Mouse (Mus musculus) embryonic fibroblast, embryonic 13.5 days (primary cell): Measurements from ENCODE around the gene Slc39a11. TPM values are rescaled to one million over a fixed set of nuclear protein-coding genes. Genes with fewer than 3 reads are reported as not detected.

Experiments used
- H3K27ac ChIP-seq: 2 replicates; pipeline ENCODE4 v1.5.1; 2012; ENCODE audit warnings: low read length, control low read depth, inconsistent platforms; ENCODE audit not compliant: insufficient read depth
- H3K4me1 ChIP-seq: 2 replicates; pipeline ENCODE4 v1.6.1; 2011; ENCODE audit warnings: low read length; ENCODE audit not compliant: control insufficient read depth, insufficient read depth
- H3K4me3 ChIP-seq: 2 replicates; pipeline ENCODE4 v1.5.1; 2011; ENCODE audit warnings: mild to moderate bottlenecking, control low read depth, low read length; ENCODE audit not compliant: insufficient read depth
- CTCF ChIP-seq: IDR thresholded peaks from 2 replicates; pipeline ENCODE4 v1.5.1; 2011; ENCODE audit warnings: mild to moderate bottlenecking, control low read depth, low read length, moderate library complexity, borderline replicate concordance; ENCODE audit not compliant: insufficient read depth
- POLR2A ChIP-seq: IDR thresholded peaks from 2 replicates; pipeline ENCODE4 v1.6.1; 2011; ENCODE audit warnings: low read depth, mild to moderate bottlenecking, control low read depth, low read length, moderate library complexity
- polyA plus RNA-seq: library from polyadenylated mRNA; stranded (reverse); fragments of >200 nt; gene quantifications from 2 replicates; pipeline ENCODE4 v1.2.4, GENCODE M21; 2011; ENCODE audit warnings: low read depth; ENCODE audit not compliant: missing spikeins, insufficient read length

The Slc39a11 gene
- polyA plus RNA-seq, 1 experiment = 21.4 TPM

DNA sequence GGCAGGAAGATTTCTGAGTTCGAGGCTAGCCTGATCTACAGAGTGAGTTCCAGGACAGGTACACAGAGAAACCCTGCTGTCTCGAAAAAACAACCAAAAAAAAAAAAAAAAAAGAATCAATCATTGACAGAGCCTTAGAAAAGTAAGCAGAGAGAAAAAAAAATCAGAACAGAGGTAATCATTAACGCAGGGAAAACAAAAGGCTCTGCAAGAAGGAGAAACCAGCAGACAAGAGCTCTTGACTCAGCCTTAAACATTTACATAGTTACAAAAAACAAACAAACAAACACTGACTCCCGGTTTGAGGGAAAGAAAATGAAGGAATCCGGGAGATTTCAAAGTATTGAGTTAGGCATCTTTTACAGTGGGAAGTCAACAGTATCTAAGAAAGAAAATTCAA is 40.3 kb downstream of the Slc39a11 start:
- Histone ChIP-seq H3K27ac (no peak overlapping the region), H3K4me1 (no peaks in the 10 kb centered on the region), H3K4me3 (no peak overlapping the region)
- no peak for TF ChIP-seq POLR2A
- no peak for TF ChIP-seq CTCF

DNA sequence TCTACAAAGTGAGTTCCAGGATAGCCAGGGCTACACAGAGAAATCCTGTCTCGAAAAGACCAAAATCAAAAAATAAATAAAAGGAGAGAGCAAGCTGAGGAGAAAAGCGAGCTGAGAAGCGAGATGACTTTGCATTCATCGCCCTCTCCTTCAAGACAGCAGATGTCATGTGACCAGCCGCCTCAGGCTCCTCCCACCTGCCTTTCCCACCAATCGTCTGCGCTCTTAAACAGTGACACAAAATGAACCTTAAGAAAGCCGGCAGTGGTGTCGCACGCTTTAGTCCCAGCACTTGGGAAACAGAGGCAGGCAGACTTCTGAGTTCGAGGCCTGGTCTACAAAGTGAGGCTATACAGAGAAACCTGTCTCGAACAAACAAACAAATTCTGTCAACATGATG is 42.3 kb downstream of the Slc39a11 start:
- Histone ChIP-seq H3K27ac (no peak overlapping the region), H3K4me1 (no peaks in the 10 kb centered on the region), H3K4me3 (no peak overlapping the region)
- TF ChIP-seq POLR2A = no peak
- no peak for TF ChIP-seq CTCF

DNA sequence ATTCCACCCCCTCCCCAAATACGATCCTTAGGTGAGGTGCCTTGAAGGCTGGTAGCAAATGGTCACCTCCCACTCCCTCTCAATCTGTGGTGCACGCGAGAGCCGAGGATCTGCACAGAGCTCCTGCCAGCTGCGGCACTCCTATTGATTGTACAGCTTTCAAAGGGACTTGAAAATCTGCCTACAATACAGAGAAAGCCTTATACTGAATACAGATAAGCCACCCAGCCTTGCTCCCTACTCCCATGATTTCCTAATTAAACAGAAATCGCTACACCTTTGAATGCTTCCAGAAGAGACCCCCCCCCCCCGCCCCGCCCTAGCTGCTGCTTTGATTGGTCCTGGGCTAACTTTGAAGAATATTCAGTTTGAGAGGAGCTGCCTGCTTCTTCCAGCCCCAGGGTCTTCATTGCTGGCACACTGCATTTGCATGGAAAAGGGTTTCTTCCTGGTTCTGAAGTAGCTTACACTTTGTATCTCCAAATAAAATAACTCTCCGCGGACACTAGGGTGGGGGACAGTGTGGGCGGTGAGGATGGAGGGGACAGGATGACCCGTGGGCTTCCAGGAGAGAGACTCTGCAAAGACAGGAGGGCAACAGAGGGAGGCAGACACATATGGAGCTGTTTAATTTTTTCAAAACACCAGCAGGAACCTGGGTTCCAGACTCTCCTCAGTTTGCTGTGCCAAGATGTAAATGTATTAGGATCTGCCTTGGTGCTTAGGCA is 48.1 kb downstream of the Slc39a11 start:
- TF ChIP-seq POLR2A (no peak), CTCF (no peak)
- no peak overlapping the region for H3K4me3 ChIP-seq

DNA sequence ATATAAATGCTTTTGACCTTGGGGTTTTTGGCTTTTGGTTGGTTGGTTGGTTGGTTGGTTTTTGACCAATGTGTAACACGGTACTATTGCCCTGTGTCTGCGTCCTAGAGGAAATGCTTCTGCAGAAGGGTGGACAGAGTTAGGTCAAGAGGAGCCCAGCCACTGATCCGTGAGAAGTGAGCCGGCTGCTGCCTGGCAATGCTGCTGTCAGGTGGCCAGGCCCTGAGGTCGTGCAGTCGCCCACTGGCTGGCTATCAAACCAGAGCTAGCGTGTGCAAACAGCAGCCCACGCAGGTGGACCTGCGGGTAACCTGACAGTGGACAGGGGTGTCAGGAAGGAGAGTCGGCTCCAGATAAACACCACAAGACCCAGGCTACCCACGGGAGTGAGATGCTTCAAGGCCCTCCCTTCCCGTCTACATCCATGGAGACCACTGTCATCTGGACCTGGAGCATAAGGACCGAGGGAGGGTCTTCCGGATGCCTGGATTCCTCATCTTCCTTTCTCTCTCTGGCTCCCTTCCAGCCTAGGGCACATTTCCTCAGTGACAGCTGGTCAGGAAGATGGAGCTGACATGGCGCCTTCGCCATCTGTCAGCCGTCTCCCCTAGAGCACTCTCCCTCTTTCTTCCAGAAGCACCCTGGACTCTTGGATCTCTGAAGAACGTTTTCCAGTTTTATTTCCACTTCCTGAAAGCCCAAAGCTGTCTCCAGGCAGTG is 49.2 kb downstream of the Slc39a11 start:
- no peak for TF ChIP-seq CTCF
- TF ChIP-seq POLR2A = no peak
- no peaks in the 10 kb centered on the region for H3K4me1 ChIP-seq
- H3K27ac ChIP-seq = no peak overlapping the region
- no peak overlapping the region for H3K4me3 ChIP-seq

More for the DNA sequence above, 48.1 kb downstream of the Slc39a11 start:
- Histone ChIP-seq H3K4me1 (no peaks in the 10 kb centered on the region), H3K27ac (no peak overlapping the region)

DNA sequence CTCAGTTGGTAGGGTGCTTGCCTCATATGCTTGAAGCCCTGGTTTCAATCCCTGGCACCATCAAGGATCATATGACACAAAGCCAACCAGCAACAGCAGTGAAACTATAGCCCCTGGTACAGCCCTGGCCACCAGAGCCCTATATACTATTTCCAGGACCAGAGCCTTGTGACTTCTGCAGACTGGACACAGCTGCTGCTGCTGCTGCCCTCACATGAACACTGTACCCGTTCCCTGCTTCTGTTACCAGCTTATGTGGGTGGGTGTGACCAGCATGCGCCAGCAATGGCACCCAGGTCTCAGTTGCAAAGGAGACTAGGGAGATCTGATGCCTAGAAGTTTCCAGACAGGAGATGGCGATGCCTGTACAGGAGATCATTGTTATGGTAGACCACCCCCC is 52.2 kb downstream of the Slc39a11 start:
- no peak overlapping the region for H3K27ac ChIP-seq
- TF ChIP-seq POLR2A (no peak), CTCF (no peak)
- H3K4me3 ChIP-seq = no peak overlapping the region
- no peaks in the 10 kb centered on the region for H3K4me1 ChIP-seq

DNA sequence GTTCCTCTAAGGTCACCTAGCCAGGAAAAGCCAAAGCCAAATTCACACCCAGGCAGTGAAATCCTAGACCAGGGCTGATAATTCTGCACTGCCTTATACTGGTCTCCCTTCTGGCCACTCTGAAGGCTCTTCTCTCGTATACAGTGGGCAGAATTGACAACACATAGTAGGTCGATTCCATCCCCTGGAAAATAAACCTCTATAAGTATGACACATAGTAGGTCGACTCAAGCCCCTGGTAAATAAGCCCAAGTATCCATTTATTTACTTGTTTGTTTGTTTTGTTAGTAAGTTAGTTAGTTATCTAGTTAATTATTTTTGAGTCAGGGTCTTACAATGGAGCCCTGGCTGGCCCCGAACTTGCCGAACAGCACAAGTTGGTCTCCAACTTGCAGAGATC is 54.7 kb downstream of the Slc39a11 start:
- Histone ChIP-seq H3K4me1 (no peaks in the 10 kb centered on the region), H3K27ac (no peak overlapping the region), H3K4me3 (no peak overlapping the region)
- no peak for TF ChIP-seq CTCF
- no peak for TF ChIP-seq POLR2A

DNA sequence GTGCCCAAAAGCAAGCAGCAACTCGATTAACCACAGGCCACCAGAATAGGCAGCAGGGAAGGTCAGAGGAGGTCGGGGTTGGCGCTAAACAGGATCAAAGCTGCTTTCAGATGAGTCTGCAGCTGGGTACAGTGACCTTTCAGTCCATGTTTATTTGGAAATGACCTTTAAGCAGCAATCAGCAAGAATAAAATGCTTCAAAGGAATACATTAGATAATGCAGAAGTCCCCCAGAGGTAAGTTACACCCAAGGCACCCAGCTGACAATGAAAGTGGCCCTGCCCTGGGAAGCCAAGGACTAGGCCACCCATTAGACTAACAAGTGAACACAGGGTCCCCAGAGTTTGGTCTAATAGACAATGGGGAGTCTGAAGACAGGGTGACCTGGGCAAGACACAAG is 60.9 kb downstream of the Slc39a11 start:
- no peak overlapping the region for H3K4me3 ChIP-seq
- no peak overlapping the region for H3K27ac ChIP-seq
- no peaks in the 10 kb centered on the region for H3K4me1 ChIP-seq
- TF ChIP-seq POLR2A = no peak
- TF ChIP-seq CTCF = no peak

DNA sequence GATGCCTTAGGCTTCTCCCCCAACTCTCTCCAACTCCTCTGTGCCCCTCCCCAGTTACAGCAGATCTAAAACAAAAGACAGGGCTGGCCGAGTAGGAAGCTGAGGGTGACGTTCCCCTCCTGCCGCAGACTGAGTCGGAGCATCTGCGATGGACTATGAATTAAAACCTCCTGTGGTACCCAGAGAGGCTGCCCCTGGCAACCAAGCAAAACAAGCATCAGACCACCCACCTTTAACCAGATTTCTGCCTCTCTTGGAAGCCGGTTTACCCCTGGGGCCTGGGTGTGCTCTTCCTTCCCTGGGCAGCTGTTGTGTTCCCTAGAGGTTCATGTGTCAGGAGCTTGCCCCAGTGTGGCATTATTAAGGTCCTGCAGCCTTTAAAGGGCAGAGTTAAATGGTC is 63.5 kb downstream of the Slc39a11 start:
- H3K27ac ChIP-seq = no peak overlapping the region
- H3K4me1 ChIP-seq = no peaks in the 10 kb centered on the region
- TF ChIP-seq POLR2A (no peak), CTCF (no peak)
- H3K4me3 ChIP-seq = no peak overlapping the region

DNA sequence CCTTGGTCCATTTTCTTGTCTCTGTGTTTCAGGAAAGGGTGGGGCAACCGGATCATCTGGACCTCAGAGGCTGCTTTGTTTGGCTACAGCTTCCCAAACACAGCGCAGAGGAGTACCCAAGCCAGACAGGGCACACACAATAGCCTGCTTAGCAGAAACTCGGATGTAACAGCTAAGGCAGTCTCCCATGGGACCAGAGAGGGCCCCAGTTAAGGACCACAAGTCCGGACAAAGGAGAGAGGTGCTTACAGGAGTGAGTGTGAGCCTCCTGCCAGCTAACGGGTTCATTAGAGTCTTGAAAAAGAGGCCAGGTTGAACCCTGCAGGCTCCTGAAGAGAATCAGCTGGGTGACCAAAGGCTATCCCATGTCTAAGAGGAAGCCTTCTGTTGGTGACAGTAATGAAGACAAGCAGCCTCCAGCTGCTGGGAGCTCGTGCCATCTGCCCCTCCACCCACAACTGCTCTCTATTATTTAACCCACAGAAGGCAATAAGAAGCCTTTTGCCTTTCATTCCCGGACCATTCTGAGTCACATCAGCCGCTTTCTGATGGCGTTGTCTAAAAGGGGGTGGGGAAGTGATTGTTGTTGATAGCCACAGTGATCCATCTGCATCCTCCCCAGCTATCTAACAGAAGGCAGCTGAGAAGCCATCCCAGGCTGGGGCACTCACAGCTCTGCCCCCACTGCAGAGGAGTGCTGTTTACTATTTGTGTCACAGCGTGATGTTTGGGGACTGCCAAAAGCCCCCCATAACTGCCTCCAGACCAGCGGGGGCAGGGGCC is 65.8 kb downstream of the Slc39a11 start:
- H3K4me1 ChIP-seq = no peaks in the 10 kb centered on the region
- no peak for TF ChIP-seq POLR2A
- TF ChIP-seq CTCF = no peak
- H3K27ac ChIP-seq = no peak overlapping the region
- no peak overlapping the region for H3K4me3 ChIP-seq

DNA sequence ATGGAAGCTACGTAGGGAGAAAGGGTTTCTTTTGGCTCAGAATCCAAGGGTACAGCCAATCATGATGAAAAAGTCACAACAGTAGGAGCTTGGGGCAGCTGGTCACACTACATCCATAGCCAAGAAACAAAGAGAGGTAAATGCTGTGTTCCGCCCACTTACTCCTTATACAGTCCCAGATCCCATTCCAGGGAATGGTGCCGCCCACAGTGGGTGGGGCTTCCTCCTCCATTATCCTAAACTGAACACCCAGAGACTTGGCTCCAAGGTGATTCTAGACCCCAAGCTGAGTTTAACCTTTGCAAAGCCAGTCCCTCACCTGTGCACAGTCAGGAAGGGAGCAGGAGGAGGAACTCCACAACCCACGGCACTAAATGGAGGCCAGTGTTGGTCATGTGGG is 72.7 kb downstream of the Slc39a11 start:
- Histone ChIP-seq H3K27ac (no peak overlapping the region), H3K4me1 (no peaks in the 10 kb centered on the region), H3K4me3 (no peak overlapping the region)
- TF ChIP-seq POLR2A (no peak), CTCF (no peak)
